Mouse (Mus musculus): ENCODE results near the gene Shisal1. TPM values are rescaled to one million over a fixed set of nuclear protein-coding genes. Genes with fewer than 3 reads are reported as not detected.

Shisal1 gene
- total and polyA plus RNA-seq, 2 experiments from 2014 or later: 0.18 to 0.46 TPM

DNA sequence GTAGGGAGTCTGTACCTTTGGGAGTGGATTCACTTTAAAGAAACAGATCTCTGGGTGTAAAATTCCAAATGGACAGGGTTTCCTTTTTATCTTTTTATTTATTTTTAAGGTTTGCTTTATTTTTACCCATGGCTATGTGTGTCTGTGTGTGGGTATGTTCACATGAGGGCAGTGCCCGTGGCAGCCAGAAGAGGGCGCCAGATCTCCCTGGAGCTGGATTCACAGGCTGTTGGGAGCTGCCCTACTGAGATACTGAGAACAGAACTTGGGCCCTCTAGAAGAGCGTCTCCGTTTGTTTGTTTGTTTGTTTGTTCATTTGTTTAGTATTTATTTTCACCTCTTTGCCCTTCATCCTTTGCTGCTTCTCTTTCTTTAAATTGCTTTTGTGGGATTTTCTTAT lies 98.1 kb downstream of the Shisal1 start:
- TF ChIP-seq EP300 (IDR thresholded peaks at IDR 0.05; ENCODE audit: low read depth): no peak
- no peak for TF ChIP-seq CTCF (IDR thresholded peaks at IDR 0.05; ENCODE audit: low read depth)
- no peak overlapping the region for H3K9ac ChIP-seq (replicated peaks; ENCODE audit: low read depth, low read length)

DNA sequence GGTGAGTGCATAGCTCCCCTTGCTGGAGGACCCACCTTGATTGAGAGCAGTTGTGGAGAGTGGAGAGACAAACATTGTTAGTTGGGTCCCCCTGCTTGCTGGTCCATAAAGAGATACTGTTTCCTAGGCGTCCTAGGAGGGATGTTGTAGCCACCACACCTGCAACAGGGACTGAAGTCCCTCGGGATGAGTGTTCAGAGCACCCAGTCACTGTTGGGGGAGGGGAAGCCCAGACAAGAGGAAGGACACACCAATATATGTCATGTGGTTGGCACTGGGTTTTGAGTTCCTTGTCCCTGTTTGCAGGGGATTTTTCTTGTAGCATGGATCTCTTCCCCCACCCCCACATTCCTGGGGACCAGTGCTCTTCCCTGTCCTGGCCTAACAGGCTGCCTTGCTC lies 106.0 kb downstream of the Shisal1 start:
- Histone ChIP-seq H3K36me3 (replicated peaks; ENCODE audit: control insufficient read depth, insufficient read depth, low read length) (no peaks in the 10 kb centered on the region), H3K4me3 (ENCODE audit: low read depth, low read length) (no peak overlapping the region), H3K9me3 (replicated peaks; ENCODE audit: control insufficient read depth, low read length) (no peaks in the 10 kb centered on the region), H3K4me1 (ENCODE audit: control insufficient read depth, insufficient read depth) (peaks cover 7% of the 10 kb centered on the region), H3K27ac (ENCODE audit: low read depth) (no peak overlapping the region), H3K9ac (replicated peaks; ENCODE audit: low read depth, low read length) (no peak overlapping the region), H3K27me3 (ENCODE audit: control insufficient read depth, insufficient read depth, low read length) (no peaks in the 10 kb centered on the region), H3K4me2 (ENCODE audit: low read depth, low read length) (no peak overlapping the region)
- ATAC-seq (ENCODE audit: insufficient read depth, low read depth): no peak
- no peak for TF ChIP-seq CTCF (IDR thresholded peaks at IDR 0.05; ENCODE audit: low read depth)
- no peak for TF ChIP-seq EP300 (IDR thresholded peaks at IDR 0.05; ENCODE audit: low read depth)
- DNase-seq (ENCODE audit: low spot score): no peak
- 43% methylated on average over 2 of the region's 2 CpGs for WGBS

More for the DNA sequence above, 98.1 kb downstream of the Shisal1 start:
- 95% methylated on average over 4 of the region's 4 CpGs for WGBS
- no peaks in the 10 kb centered on the region for H3K27me3 ChIP-seq (ENCODE audit: control insufficient read depth, insufficient read depth, low read length)
- DNase-seq (ENCODE audit: low spot score) (no peak), ATAC-seq (ENCODE audit: insufficient read depth, low read depth) (no peak)
- H3K27ac ChIP-seq (ENCODE audit: low read depth): no peak overlapping the region
- H3K9me3 ChIP-seq (replicated peaks; ENCODE audit: control insufficient read depth, low read length): no peaks in the 10 kb centered on the region; the same call in 1 of the 2 replicates
- H3K4me3 ChIP-seq (ENCODE audit: low read depth, low read length): no peak overlapping the region
- no peak overlapping the region for H3K4me2 ChIP-seq (ENCODE audit: low read depth, low read length)
- no peaks in the 10 kb centered on the region for H3K4me1 ChIP-seq (ENCODE audit: control insufficient read depth, insufficient read depth)
- H3K36me3 ChIP-seq (replicated peaks; ENCODE audit: control insufficient read depth, insufficient read depth, low read length): no peaks in the 10 kb centered on the region

DNA sequence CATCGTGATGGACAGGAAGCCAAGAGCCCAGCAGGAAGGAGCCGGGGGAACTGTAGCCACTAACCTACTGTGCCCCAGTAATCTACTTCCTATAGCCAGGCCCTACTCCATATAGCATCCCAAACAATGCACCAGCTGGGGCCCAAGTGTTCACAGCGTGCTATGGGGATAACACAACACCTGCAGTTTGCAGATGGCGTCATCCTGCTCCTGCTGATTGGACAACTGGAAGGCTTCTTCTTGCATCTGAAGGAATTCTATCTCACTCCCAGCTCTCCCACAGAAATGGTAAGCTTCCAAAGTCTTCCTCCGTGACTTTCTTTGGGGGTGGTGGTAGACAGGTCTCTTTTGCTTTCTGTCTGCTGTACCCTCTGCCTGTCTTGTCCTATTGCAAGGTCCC lies 109.3 kb downstream of the Shisal1 start:
- H3K4me2 ChIP-seq (ENCODE audit: low read depth, low read length): no peak overlapping the region
- ATAC-seq (ENCODE audit: insufficient read depth, low read depth) (no peak), DNase-seq (ENCODE audit: low spot score) (no peak)
- no peak for TF ChIP-seq EP300 (IDR thresholded peaks at IDR 0.05; ENCODE audit: low read depth)
- TF ChIP-seq CTCF (IDR thresholded peaks at IDR 0.05; ENCODE audit: low read depth): no peak
- no peak overlapping the region for H3K9ac ChIP-seq (replicated peaks; ENCODE audit: low read depth, low read length)
- H3K36me3 ChIP-seq (replicated peaks; ENCODE audit: control insufficient read depth, insufficient read depth, low read length): no peaks in the 10 kb centered on the region
- H3K9me3 ChIP-seq (replicated peaks; ENCODE audit: control insufficient read depth, low read length): no peaks in the 10 kb centered on the region
- WGBS: 75% methylated on average over 5 of the region's 5 CpGs
- H3K27ac ChIP-seq (ENCODE audit: low read depth): no peak overlapping the region
- H3K27me3 ChIP-seq (ENCODE audit: control insufficient read depth, insufficient read depth, low read length): no peaks in the 10 kb centered on the region
- H3K4me1 ChIP-seq (ENCODE audit: control insufficient read depth, insufficient read depth): peaks cover 7% of the 10 kb centered on the region
- H3K4me3 ChIP-seq (ENCODE audit: low read depth, low read length): no peak overlapping the region

DNA sequence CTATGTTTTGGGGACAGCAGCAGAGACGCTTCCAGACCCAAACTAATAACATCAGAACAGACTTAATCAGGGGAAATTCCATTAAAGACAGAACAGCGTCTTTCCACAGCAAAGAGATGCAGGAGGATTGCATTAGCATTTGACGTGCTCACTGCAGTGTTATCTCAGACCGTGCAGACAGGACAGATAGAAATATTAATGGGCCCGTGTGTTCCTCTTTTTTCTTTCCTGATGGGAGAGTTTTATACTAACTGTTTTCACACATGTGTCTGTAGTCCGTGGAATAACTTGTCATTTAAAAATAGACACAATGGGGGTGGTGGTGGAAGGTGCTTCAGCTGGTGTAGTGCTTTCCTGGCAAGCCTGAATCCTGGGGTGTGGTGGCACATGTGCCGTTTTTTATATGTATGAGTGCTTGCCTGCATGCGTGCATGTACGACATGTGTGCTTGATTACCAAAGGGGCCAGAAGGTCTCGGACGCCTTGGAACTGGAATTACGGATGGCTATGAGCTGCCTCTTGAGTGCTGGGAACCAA lies 110.5 kb downstream of the Shisal1 start:
- Histone ChIP-seq H3K9ac (replicated peaks; ENCODE audit: low read depth, low read length) (no peak overlapping the region), H3K36me3 (replicated peaks; ENCODE audit: control insufficient read depth, insufficient read depth, low read length) (no peaks in the 10 kb centered on the region), H3K4me3 (ENCODE audit: low read depth, low read length) (no peak overlapping the region), H3K4me2 (ENCODE audit: low read depth, low read length) (no peak overlapping the region), H3K27me3 (ENCODE audit: control insufficient read depth, insufficient read depth, low read length) (no peaks in the 10 kb centered on the region), H3K4me1 (ENCODE audit: control insufficient read depth, insufficient read depth) (peaks cover 7% of the 10 kb centered on the region), H3K27ac (ENCODE audit: low read depth) (no peak overlapping the region), H3K9me3 (replicated peaks; ENCODE audit: control insufficient read depth, low read length) (no peaks in the 10 kb centered on the region)
- ATAC-seq (ENCODE audit: insufficient read depth, low read depth): no peak
- WGBS: 50% methylated on average over 12 of the region's 12 CpGs
- no peak for DNase-seq (ENCODE audit: low spot score)
- TF ChIP-seq EP300 (IDR thresholded peaks at IDR 0.05; ENCODE audit: low read depth) (no peak), CTCF (IDR thresholded peaks at IDR 0.05; ENCODE audit: low read depth) (no peak)

DNA sequence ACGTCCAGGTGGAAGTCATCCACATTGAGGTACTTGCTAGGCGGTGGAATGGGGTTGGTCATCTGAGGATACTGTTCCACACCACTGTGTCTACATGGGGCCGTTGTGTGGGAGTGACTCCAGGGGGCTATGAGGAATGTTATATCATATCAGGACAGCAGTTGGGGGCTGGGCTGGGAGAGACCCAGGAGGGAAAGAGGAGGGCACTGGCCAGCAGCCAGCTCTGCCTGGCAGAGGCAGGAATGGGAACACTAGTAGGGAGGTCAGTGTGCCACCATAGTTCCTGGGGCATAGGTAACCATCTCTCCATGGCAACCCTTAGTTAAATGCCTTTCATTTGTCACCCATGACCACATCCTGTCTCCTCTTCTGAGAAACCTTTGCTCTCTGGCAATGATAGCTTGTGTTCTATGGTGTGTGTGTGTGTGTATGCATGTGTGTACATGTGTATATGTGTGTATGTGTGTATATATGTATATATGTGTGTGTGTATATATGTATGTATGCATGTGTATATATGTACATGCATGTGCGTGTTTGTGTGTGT lies 115.8 kb downstream of the Shisal1 start:
- Histone ChIP-seq H3K9ac (replicated peaks; ENCODE audit: low read depth, low read length) (no peak overlapping the region), H3K4me2 (ENCODE audit: low read depth, low read length) (no peak overlapping the region), H3K27me3 (ENCODE audit: control insufficient read depth, insufficient read depth, low read length) (no peaks in the 10 kb centered on the region), H3K9me3 (replicated peaks; ENCODE audit: control insufficient read depth, low read length) (no peaks in the 10 kb centered on the region), H3K27ac (ENCODE audit: low read depth) (no peak overlapping the region), H3K36me3 (replicated peaks; ENCODE audit: control insufficient read depth, insufficient read depth, low read length) (no peaks in the 10 kb centered on the region), H3K4me1 (ENCODE audit: control insufficient read depth, insufficient read depth) (0 out of 2 replicates have a peak, but pooled peaks cover under 1% of the 10 kb centered on the region), H3K4me3 (ENCODE audit: low read depth, low read length) (no peak overlapping the region)
- TF ChIP-seq EP300 (IDR thresholded peaks at IDR 0.05; ENCODE audit: low read depth): no peak
- no peak for TF ChIP-seq CTCF (IDR thresholded peaks at IDR 0.05; ENCODE audit: low read depth)
- no peak for ATAC-seq (ENCODE audit: insufficient read depth, low read depth)
- WGBS: 61% methylated on average over 4 of the region's 4 CpGs
- DNase-seq (ENCODE audit: low spot score): no peak

GRCm38 (mm10) chr15:84329940-84330339 lies 117.0 kb downstream of the Shisal1 start:
- DNase-seq (ENCODE audit: low spot score): no peak
- no peak overlapping the region for H3K4me2 ChIP-seq (ENCODE audit: low read depth, low read length)
- TF ChIP-seq CTCF (IDR thresholded peaks at IDR 0.05; ENCODE audit: low read depth) (no peak), EP300 (IDR thresholded peaks at IDR 0.05; ENCODE audit: low read depth) (no peak)
- H3K27ac ChIP-seq (ENCODE audit: low read depth): no peak overlapping the region
- no peaks in the 10 kb centered on the region for H3K36me3 ChIP-seq (replicated peaks; ENCODE audit: control insufficient read depth, insufficient read depth, low read length)
- H3K9me3 ChIP-seq (replicated peaks; ENCODE audit: control insufficient read depth, low read length): no peaks in the 10 kb centered on the region
- H3K27me3 ChIP-seq (ENCODE audit: control insufficient read depth, insufficient read depth, low read length): peaks cover 2% of the 10 kb centered on the region; the same call in 1 of the 2 replicates
- H3K9ac ChIP-seq (replicated peaks; ENCODE audit: low read depth, low read length): no peak overlapping the region
- 79% methylated on average over 8 of the region's 8 CpGs for WGBS
- H3K4me1 ChIP-seq (ENCODE audit: control insufficient read depth, insufficient read depth): no peaks in the 10 kb centered on the region
- H3K4me3 ChIP-seq (ENCODE audit: low read depth, low read length): no peak overlapping the region
- no peak for ATAC-seq (ENCODE audit: insufficient read depth, low read depth)

Other genes with a start within 250 kb of the Shisal1 start
- gene Parvb, start 215.1 kb downstream of the Shisal1 start, total RNA-seq (2014; rRNA removed; ENCODE audit: low replicate concordance): 26.1 and 31.8 TPM in 2 replicates
- gene Parvb, start 215.1 kb downstream of the Shisal1 start, polyA plus RNA-seq (2015; fragmentation: Nextera tagmentation; extraction: Ambion mirVana): 10.8 and 11.7 TPM in 2 replicates
- gene Parvg, start 123.1 kb downstream of the Shisal1 start, total RNA-seq (2014; rRNA removed; ENCODE audit: low replicate concordance): 0.11 and 2.2 TPM in 2 replicates
- 0.68 and 1.2 TPM in 2 replicates for gene Parvg, start 123.1 kb downstream of the Shisal1 start, polyA plus RNA-seq (2015; fragmentation: Nextera tagmentation; extraction: Ambion mirVana)
- gene Rtl6, start 110.7 kb upstream of the Shisal1 start, total RNA-seq (2014; rRNA removed; ENCODE audit: low replicate concordance): 6.0 and 9.6 TPM in 2 replicates
- gene Rtl6, start 110.7 kb upstream of the Shisal1 start, polyA plus RNA-seq (2015; fragmentation: Nextera tagmentation; extraction: Ambion mirVana): 5.2 and 5.5 TPM in 2 replicates
- 7.3 and 14.8 TPM in 2 replicates for gene Prr5, start 222.5 kb upstream of the Shisal1 start, total RNA-seq (2014; rRNA removed; ENCODE audit: low replicate concordance)
- gene Prr5, start 222.5 kb upstream of the Shisal1 start, polyA plus RNA-seq (2015; fragmentation: Nextera tagmentation; extraction: Ambion mirVana): 5.6 and 6.5 TPM in 2 replicates

Data from heart, postnatal 0 days (tissue).